Mouse (Mus musculus): ENCODE data around the gene Larp4b. TPM values are rescaled to one million over a fixed set of nuclear protein-coding genes. Genes with fewer than 3 reads are reported as not detected.

Larp4b gene
- polyA plus RNA-seq, 1 experiment from 2014 or later = 24.1 TPM

Other genes with a start within 250 kb of the Larp4b start
- gene Wdr37, start 222.0 kb upstream of the Larp4b start, polyA plus RNA-seq (2015; fragmentation: Nextera tagmentation; extraction: Ambion mirVana) = 6.8 and 7.2 TPM in 2 replicates
- gene Idi1, start 208.4 kb upstream of the Larp4b start, polyA plus RNA-seq (2015; fragmentation: Nextera tagmentation; extraction: Ambion mirVana) = 89.7 and 97.0 TPM in 2 replicates
- gene Gm9745, start 145.7 kb upstream of the Larp4b start, polyA plus RNA-seq (2015; fragmentation: Nextera tagmentation; extraction: Ambion mirVana) = not detected in 2 replicates
- gene Idi2, start 141.0 kb upstream of the Larp4b start, polyA plus RNA-seq (2015; fragmentation: Nextera tagmentation; extraction: Ambion mirVana) = not detected in 2 replicates
- 28.4 and 30.5 TPM in 2 replicates for gene Gtpbp4, start 97.8 kb upstream of the Larp4b start, polyA plus RNA-seq (2015; fragmentation: Nextera tagmentation; extraction: Ambion mirVana)
- 0.56 and 0.58 TPM in 2 replicates for gene Dip2c, start 182.6 kb downstream of the Larp4b start, polyA plus RNA-seq (2015; fragmentation: Nextera tagmentation; extraction: Ambion mirVana)